Mouse (Mus musculus): Measurements from ENCODE around the gene Hoxa2. TPM values are rescaled to one million over a fixed set of nuclear protein-coding genes. Genes with fewer than 3 reads are reported as not detected.
A peak's percentile ranks its signal among the peaks of the same experiment; 100 is the strongest.

Hoxa2 gene
- total RNA-seq (2021), result 1 to 10 TPM in 1 of 2 experiments, under 1 TPM in 1; 0.87 to 1.4 TPM
- long read RNA-seq, experiment 1, partial matches to known transcripts, result 1 of 1 reads
- long read RNA-seq, experiment 1, other reads (novel, unspliced or antisense), result 0 of 1 reads
- long read RNA-seq, experiment 2, result 0 reads

GRCm38 (mm10) chr6:52164626-52165440 lies at the start of gene Hoxa2:
Gene Hoxa2, minus strand, starts transcription at chr6:52164831.
- DNase-seq, result no peak

- DNase-seq, result no peak
Measured at GRCm38 (mm10) chr6:52214271-52214670, 49.6 kb upstream of the Hoxa2 start.

GRCm38 (mm10) chr6:52213119-52213986 lies 48.7 kb upstream of the Hoxa2 start, which contains the start of the genes Hoxa3 and Gm28308:
Gene Hoxa3, minus strand, starts transcription at chr6:52213336.
Gene Gm28308, minus strand, starts transcription at chr6:52213339.
- DNase-seq, result peak; percentile 76

- no peak for DNase-seq
Measured at GRCm38 (mm10) chr6:52212556-52213118, 48.0 kb upstream of the Hoxa2 start.

- no peak for DNase-seq
Measured at GRCm38 (mm10) chr6:52211961-52212360, 47.3 kb upstream of the Hoxa2 start.

GRCm38 (mm10) chr6:52211170-52211935 lies 46.7 kb upstream of the Hoxa2 start:
- DNase-seq, result peak; percentile 88

- DNase-seq, result no peak
Measured at GRCm38 (mm10) chr6:52209685-52210046, 45.0 kb upstream of the Hoxa2 start.

- DNase-seq, result no peak
Measured at GRCm38 (mm10) chr6:52208868-52209684, 44.4 kb upstream of the Hoxa2 start.

- peak; percentile 66 for DNase-seq
Measured at GRCm38 (mm10) chr6:52208072-52208867, 43.6 kb upstream of the Hoxa2 start, which contains the start of gene Hoxa6. Gene Hoxa6, minus strand, starts transcription at chr6:52208722.

- no peak for DNase-seq
Measured at GRCm38 (mm10) chr6:52207684-52207976, 43.0 kb upstream of the Hoxa2 start.

- no peak for DNase-seq
Measured at GRCm38 (mm10) chr6:52206882-52207683, 42.5 kb upstream of the Hoxa2 start.

GRCm38 (mm10) chr6:52205638-52206621 lies 41.3 kb upstream of the Hoxa2 start:
- no peak for DNase-seq

GRCm38 (mm10) chr6:52205221-52205620 lies 40.6 kb upstream of the Hoxa2 start:
- DNase-seq, result no peak

GRCm38 (mm10) chr6:52204050-52204752 lies 39.6 kb upstream of the Hoxa2 start, which contains the start of gene Hoxa5:
Gene Hoxa5, minus strand, starts transcription at chr6:52204587.
- DNase-seq, result peak; percentile 88

GRCm38 (mm10) chr6:52203371-52204049 lies 38.9 kb upstream of the Hoxa2 start:
- DNase-seq, result peak; percentile 52

GRCm38 (mm10) chr6:52203121-52203370 lies 38.4 kb upstream of the Hoxa2 start:
- DNase-seq, result no peak

Measured in gastrocnemius, postnatal 10 days (tissue).